Mouse (Mus musculus) E14TG2a.4 (cell line): ENCODE data around the gene Bcar3.

Source experiments
- H3K27me3 ChIP-seq: 2 replicates; pipeline ENCODE4 v1.6.1; 2014; ENCODE audit warnings: low read length, control low read depth; ENCODE audit not compliant: insufficient read depth
- H3K36me3 ChIP-seq: 2 replicates; pipeline ENCODE4 v1.6.1; 2014; ENCODE audit warnings: low read length, control low read depth; ENCODE audit not compliant: insufficient read depth
- H3K4me1 ChIP-seq: replicated peaks from 2 replicates; pipeline ENCODE4 v1.6.1; 2014; ENCODE audit warnings: low read depth, low read length, control low read depth
- H3K4me3 ChIP-seq: replicated peaks from 2 replicates; pipeline ENCODE4 v1.5.1; 2014; ENCODE audit warnings: mild to moderate bottlenecking, low read length
- H3K9me3 ChIP-seq: 2 replicates; pipeline ENCODE4 v1.6.1; 2014; ENCODE audit warnings: low read length, control low read depth
- CTCF ChIP-seq: conservative IDR thresholded peaks from 2 replicates; pipeline ENCODE4 v1.5.1; 2014; ENCODE audit warnings: low read length
- NANOG ChIP-seq: IDR thresholded peaks from 2 replicates; pipeline ENCODE4 v1.6.1; 2014; ENCODE audit warnings: borderline replicate concordance, low read length, mixed read lengths
- POU5F1 ChIP-seq: IDR thresholded peaks from 2 replicates; pipeline ENCODE4 v1.6.1; 2014; ENCODE audit warnings: low read length, borderline replicate concordance

Gene Bcar3

DNA sequence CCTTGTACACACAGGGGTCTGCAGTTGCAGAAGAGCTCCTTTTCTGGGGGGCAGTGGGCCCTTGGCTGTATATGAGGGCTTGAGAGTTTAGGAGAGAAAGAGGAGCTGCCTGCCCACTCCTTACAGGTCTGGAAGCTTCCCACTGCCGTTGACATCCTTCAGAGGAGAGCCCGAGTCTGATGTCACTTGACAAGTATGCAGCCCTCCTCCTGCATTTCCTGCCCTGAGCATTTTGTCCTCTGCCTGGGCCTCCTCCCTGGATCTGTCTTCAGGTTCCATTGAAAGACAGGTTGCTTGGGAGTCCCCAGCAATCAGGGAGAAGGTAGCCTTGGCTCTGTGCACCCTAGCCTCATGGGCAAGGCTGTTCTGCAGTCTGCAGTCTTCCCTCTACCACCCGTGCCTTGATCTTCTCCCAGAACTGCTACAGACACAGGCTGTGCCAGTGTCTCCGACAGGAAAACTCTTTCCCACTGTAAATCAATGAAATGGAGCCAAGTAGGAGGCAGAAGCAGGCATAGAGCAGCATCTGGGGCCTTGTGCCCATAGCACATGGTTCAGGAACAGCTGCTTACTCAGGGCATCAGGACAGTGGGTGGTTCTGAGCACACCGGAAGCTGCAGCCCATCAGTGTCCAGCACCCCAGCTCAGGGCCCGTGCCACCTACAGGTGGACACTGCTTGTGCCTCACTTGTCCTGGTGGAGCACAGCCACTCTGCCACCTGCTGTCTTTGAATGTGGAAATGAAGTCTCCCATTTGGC lies 221.8 kb downstream of the Bcar3 start:
- Histone ChIP-seq H3K4me1 (peaks cover 44% of the 10 kb centered on the region), H3K9me3 (no peaks in the 10 kb centered on the region)
- TF ChIP-seq CTCF (no peak), NANOG (no peak), POU5F1 (no peak)

DNA sequence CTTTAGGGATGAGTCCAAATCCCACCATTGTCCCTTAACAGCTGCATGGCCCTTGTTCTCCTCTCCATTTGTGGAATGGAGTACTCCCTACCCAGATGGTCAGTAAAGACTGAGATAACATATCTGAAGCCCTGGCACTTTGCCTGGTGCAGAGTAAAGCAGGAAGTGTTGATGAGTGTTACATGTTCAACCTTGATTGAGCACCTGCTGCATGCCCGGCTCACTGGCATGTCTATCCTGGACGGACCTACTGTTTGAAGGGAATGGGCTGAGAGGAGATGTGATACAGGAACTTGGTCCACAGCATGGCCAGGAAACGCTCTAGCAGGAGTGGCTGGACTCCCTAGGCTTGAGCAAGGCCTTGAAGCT lies 222.4 kb downstream of the Bcar3 start:
- Histone ChIP-seq H3K4me1 (peaks cover 44% of the 10 kb centered on the region), H3K9me3 (no peaks in the 10 kb centered on the region), H3K36me3 (peaks cover 79% of the 10 kb centered on the region), H3K27me3 (no peaks in the 10 kb centered on the region), H3K4me3 (no peak overlapping the region)
- TF ChIP-seq POU5F1 (no peak), NANOG (no peak), CTCF (no peak)

More for the DNA sequence above, 221.8 kb downstream of the Bcar3 start:
- Histone ChIP-seq H3K27me3 (no peaks in the 10 kb centered on the region), H3K36me3 (peaks cover 79% of the 10 kb centered on the region), H3K4me3 (no peak overlapping the region)

DNA sequence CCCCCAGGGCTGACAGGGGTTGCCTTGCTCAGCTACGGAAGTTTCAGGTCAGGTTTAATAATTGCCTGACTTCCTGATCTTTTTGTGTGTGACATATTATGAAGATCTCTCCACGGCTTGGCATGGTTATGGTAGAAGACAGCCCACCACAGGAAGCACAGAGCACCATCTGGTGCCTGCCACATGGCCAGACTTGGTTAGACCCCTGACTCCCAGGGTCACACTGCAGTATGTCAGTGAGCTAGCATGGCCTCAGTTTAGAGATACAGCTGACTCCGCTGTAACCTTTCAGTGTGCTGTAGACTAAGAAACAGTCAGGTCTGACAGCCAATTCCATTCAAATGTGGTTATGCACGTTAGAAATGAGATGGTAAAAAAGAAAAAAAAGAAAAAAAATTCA lies 223.8 kb downstream of the Bcar3 start:
- Histone ChIP-seq H3K27me3 (no peaks in the 10 kb centered on the region), H3K4me1 (peaks cover 39% of the 10 kb centered on the region), H3K36me3 (peaks cover 74% of the 10 kb centered on the region), H3K4me3 (no peak overlapping the region), H3K9me3 (no peaks in the 10 kb centered on the region)
- no peak for TF ChIP-seq POU5F1
- TF ChIP-seq CTCF = no peak
- no peak for TF ChIP-seq NANOG

DNA sequence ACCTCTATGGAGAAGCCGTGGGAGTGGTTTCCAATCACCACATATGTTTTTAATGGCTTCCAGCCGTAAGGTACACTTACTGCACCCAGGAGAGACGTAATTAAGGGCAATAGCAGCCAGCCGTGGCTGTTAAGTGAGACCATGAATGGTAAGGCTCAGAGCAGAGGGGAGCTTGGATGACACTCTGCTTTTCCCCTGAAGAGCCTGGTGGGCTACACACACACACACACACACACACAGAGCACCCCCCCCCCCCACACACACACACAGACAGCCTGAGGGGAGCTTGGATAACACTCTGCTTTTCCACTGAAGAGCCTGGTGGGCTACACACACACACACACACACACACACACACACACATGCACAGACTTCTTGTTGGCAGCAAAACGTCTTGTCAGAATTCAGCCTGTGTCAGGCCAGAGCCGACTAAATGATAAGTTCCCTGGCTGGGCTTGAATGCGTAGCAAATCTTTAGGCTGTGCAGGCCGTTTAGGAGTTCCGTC lies 224.3 kb downstream of the Bcar3 start:
- TF ChIP-seq CTCF = no peak
- no peak for TF ChIP-seq NANOG
- TF ChIP-seq POU5F1 = no peak
- Histone ChIP-seq H3K4me1 (peaks cover 36% of the 10 kb centered on the region), H3K9me3 (no peaks in the 10 kb centered on the region), H3K4me3 (no peak overlapping the region), H3K27me3 (no peaks in the 10 kb centered on the region), H3K36me3 (peaks cover 75% of the 10 kb centered on the region)

DNA sequence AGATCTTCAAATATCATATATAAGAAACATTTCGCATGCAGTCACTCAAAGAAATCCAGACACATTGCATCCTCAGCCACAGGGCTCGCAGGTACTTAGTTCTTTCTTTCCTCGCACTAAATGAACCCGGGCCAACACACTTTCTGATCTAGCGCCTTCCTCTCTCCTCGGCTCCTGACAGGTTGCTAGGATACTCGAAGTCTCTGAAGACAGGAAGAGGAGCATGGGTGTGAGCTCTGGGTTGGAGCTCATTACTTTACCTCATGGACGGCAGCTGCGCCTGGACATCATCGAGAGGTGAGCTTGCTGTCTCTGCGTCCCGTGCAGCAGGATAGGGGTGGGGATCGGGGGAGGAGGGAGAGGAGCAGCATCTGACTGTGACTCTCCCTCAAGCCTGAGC lies 225.1 kb downstream of the Bcar3 start:
- peaks cover 82% of the 10 kb centered on the region for H3K36me3 ChIP-seq
- no peak overlapping the region for H3K4me3 ChIP-seq
- H3K9me3 ChIP-seq = no peaks in the 10 kb centered on the region
- H3K4me1 ChIP-seq = peaks cover 36% of the 10 kb centered on the region
- no peaks in the 10 kb centered on the region for H3K27me3 ChIP-seq
- TF ChIP-seq NANOG (no peak), CTCF (no peak), POU5F1 (no peak)

DNA sequence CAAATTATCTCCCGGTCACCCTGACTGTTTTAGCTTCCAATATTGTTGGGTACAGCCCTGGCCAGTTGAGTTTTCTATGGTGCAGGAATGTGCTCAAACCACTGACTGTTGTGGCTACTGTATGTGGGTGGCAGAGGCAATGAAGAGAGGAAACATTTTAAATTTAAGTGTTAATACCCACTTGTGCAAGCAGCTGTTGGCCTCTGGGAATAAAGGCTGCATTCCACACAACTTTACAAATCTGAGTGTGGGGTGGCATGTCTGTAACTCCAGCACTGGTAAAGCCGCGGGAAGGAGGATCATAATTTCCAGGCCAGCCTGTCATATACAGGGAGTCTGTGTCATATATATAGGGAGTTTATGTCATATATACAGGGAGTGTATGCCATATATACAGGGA lies 226.4 kb downstream of the Bcar3 start:
- Histone ChIP-seq H3K4me1 (peaks cover 28% of the 10 kb centered on the region), H3K36me3 (peaks cover 84% of the 10 kb centered on the region), H3K4me3 (no peak overlapping the region), H3K27me3 (no peaks in the 10 kb centered on the region), H3K9me3 (no peaks in the 10 kb centered on the region)
- TF ChIP-seq NANOG = no peak

DNA sequence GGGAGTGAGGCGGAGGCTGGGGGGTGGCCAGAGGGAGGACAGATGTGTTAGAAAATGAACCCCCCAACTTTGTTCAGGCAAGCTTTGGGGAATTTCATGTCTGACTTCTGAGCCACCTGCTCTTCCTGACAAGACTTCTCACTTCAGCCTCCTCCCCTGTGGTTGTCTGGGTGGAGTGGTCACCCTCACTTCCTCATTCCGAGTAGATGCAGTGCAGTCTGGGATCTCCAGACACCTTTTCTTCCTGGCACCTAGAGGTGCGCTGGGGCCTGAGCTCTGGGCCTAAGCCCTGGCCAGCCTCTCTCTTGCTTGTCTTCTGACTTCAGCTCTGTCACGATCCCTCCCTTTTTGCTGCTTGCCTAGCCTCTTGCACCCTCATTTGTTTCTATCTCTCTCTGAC lies 226.9 kb downstream of the Bcar3 start:
- Histone ChIP-seq H3K4me1 (peaks cover 23% of the 10 kb centered on the region), H3K36me3 (peaks cover 84% of the 10 kb centered on the region), H3K9me3 (no peaks in the 10 kb centered on the region), H3K27me3 (no peaks in the 10 kb centered on the region), H3K4me3 (no peak overlapping the region)
- TF ChIP-seq NANOG (no peak), CTCF (no peak), POU5F1 (no peak)

DNA sequence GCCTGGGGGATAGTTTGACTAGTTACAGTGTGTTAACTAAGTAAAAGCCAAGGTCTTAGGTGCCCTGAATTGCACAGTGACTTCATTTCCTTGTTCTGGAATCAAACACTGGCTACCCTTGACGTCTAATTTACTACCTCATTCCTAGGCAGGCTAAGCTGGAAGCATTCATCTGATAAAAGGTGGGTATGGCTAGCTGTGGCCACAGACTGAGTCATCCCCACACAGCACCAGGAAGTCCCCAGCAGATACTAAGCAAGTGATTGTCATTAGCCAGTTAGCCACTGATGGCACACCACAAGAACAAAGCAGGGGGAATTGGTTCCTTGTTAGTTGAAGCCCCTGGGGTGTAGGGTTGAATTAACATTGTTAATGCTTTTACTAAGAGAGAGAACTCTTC lies 227.4 kb downstream of the Bcar3 start:
- no peaks in the 10 kb centered on the region for H3K9me3 ChIP-seq
- peaks cover 23% of the 10 kb centered on the region for H3K4me1 ChIP-seq
- peaks cover 84% of the 10 kb centered on the region for H3K36me3 ChIP-seq
- no peaks in the 10 kb centered on the region for H3K27me3 ChIP-seq
- no peak overlapping the region for H3K4me3 ChIP-seq
- TF ChIP-seq POU5F1 (no peak), NANOG (no peak), CTCF (no peak)

DNA sequence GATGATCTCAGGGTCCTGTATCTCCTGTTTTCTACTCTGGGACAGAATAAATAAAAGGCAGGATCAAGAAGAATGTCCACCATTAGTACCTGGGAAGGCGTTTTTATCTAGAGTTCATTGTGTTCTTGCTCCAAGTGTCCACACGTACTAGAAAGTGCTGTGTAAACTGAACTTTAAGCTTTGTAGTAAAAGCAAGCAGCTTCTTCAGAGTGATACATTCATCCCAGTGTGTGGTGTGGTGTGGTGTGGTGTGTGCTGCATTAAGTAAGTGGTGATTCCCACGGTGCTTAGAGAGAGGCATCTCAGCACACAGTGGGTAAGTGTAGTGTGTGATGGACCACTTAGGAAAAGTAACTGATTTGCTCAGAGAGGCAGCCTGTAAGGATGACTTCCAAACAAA lies 234.5 kb downstream of the Bcar3 start:
- no peaks in the 10 kb centered on the region for H3K27me3 ChIP-seq
- H3K4me3 ChIP-seq = no peak overlapping the region
- peaks cover 74% of the 10 kb centered on the region for H3K36me3 ChIP-seq
- no peaks in the 10 kb centered on the region for H3K4me1 ChIP-seq
- no peaks in the 10 kb centered on the region for H3K9me3 ChIP-seq
- no peak for TF ChIP-seq POU5F1
- TF ChIP-seq CTCF = no peak
- no peak for TF ChIP-seq NANOG
